8 mouse cellular contexts compared by ENCODE assay signal in genomic region chr12:76187849-76188248, GRCm38 (mm10). TPM values are rescaled to one million over a fixed set of nuclear protein-coding genes. Genes with fewer than 3 reads are reported as not detected.
DNase-seq lines count a peak whose midpoint lies in the region; TF ChIP-seq lines count a peak whose summit lies in the region.

No protein-coding gene starts in this region.

- H3K79me2 ChIP-seq in heart, adult 2 months (replicated peaks; ENCODE audit: control insufficient read depth, insufficient read depth, low read length), result no peaks in the 10 kb centered on the region

- no peaks in the 10 kb centered on the region for H3K4me1 ChIP-seq in heart, adult 2 months (ENCODE audit: control insufficient read depth, insufficient read depth, low read length)

- intact Hi-C loops in heart, adult 2 months (cut with DNase I), result no loop called here

- H3K27ac ChIP-seq in heart, adult 2 months, result no peak overlapping the region

- H3K27me3 ChIP-seq in heart, adult 2 months (ENCODE audit: control insufficient read depth, insufficient read depth, low read length), result no peaks in the 10 kb centered on the region

- no peak overlapping the region for H3K9ac ChIP-seq in heart, adult 2 months (ENCODE audit: low read depth, low read length)

- H3K4me3 ChIP-seq in heart, adult 2 months, result no peak overlapping the region

- no peak for TF ChIP-seq EP300 in heart, adult 2 months (IDR thresholded peaks at IDR 0.05; ENCODE audit: insufficient read depth, low read depth, low read length)

- peak in 1 of 2 experiments; percentile 22 for DNase-seq in heart, adult 2 months
- no peak for DNase-seq in heart, adult 8-10 months (ENCODE audit: low spot score)
- peak; percentile 43 for DNase-seq in right cerebral cortex, adult 18-20 months
- DNase-seq in right cerebral cortex, postnatal 36 days (ENCODE audit: low spot score in 2 of 2), result no peak
- DNase-seq in cerebellum, postnatal 36 days, result peak; percentile 40 to 54
- DNase-seq in kidney, postnatal 4 days, result peak; percentile 60 to 68
- DNase-seq in right cerebral cortex, postnatal 10 days (ENCODE audit: low spot score in 2 of 2), result peak; percentile 42 to 73
- DNase-seq in spleen, postnatal 14 days (ENCODE audit: low spot score in 2 of 2), result no peak

- 42% methylated on average over 8 of the region's 8 CpGs for WGBS in heart, adult 2 months

- no peak for TF ChIP-seq POLR2A in heart, adult 2 months (IDR thresholded peaks at IDR 0.05; ENCODE audit: insufficient read depth, low read depth, low read length)

- peak; percentile 62 for TF ChIP-seq CTCF in heart, adult 2 months (IDR thresholded peaks at IDR 0.05)

- no peaks in the 10 kb centered on the region for H3K36me3 ChIP-seq in heart, adult 2 months (ENCODE audit: control insufficient read depth, insufficient read depth, low read length)

RNA-seq across cellular contexts. Expression of gene Esr2, which starts 10.8 kb away (rescaled TPM):
- not detected for total RNA-seq in heart, adult 2 months (2021)
- 0.06 and 0.18 TPM in 2 replicates for polyA plus RNA-seq in heart, adult 2 months (2012; rRNA removed)
- total RNA-seq in heart, adult 8-10 months (2022), result not detected

RNA-seq across cellular contexts. Expression of gene Tex21, which starts 58.7 kb away (rescaled TPM):
- total RNA-seq in heart, adult 2 months (2021), result not detected
- polyA plus RNA-seq in heart, adult 2 months (2012; rRNA removed), result not detected in 2 replicates
- total RNA-seq in heart, adult 8-10 months (2022), result not detected

Comparison
In these comparisons a context has a peak if more than half of its experiments do, and no peak if none do; other contexts are left out.
1. DNase-seq: peak in right cerebral cortex, adult 18-20 months (single experiment), cerebellum, postnatal 36 days (2 of 2), kidney, postnatal 4 days (2 of 2) and right cerebral cortex, postnatal 10 days (2 of 2); none in heart, adult 8-10 months (single experiment), right cerebral cortex, postnatal 36 days (0 of 2) and spleen, postnatal 14 days (0 of 2).